Mouse (Mus musculus) frontal cortex, postnatal 14 days (tissue): ENCODE data around the gene Slc35e4.
"Not testable (repeated sequence)": the region's sequence is repeated elsewhere in the genome, so short reads cannot be mapped to it uniquely, and the experiment has no call there.

Source experiments
- DNase-seq, 2 experiments: peaks; one replicate each; pipeline ENCODE4 v3.0.0; 2022; ENCODE audit warnings: low spot score in 2 of 2

The Slc35e4 gene

GRCm38 (mm10) chr11:3914109-3914840, at the start of gene Slc35e4:
TSS of gene Slc35e4 (minus strand) at chr11:3914664.
- peak; percentile 58 to 77 for DNase-seq

- DNase-seq, result peak; percentile 69 to 75
Observed at GRCm38 (mm10) chr11:3963610-3964415, 49.3 kb upstream of the Slc35e4 start, which contains the start of gene Pes1. TSS of gene Pes1 (plus strand) at chr11:3963975.

GRCm38 (mm10) chr11:3963155-3963554, 48.7 kb upstream of the Slc35e4 start:
- DNase-seq, result no peak

- DNase-seq, result no peak
Observed at GRCm38 (mm10) chr11:3961761-3962160, 47.3 kb upstream of the Slc35e4 start.

GRCm38 (mm10) chr11:3960901-3961300, 46.4 kb upstream of the Slc35e4 start:
- DNase-seq, result no peak

GRCm38 (mm10) chr11:3955371-3955770, 40.9 kb upstream of the Slc35e4 start:
- DNase-seq, result not testable (repeated sequence)

- DNase-seq, result not testable (repeated sequence)
Observed at GRCm38 (mm10) chr11:3954876-3955275, 40.4 kb upstream of the Slc35e4 start.

GRCm38 (mm10) chr11:3946386-3946785, 31.9 kb upstream of the Slc35e4 start:
- DNase-seq, result no peak

- DNase-seq, result no peak
Observed at GRCm38 (mm10) chr11:3941371-3941770, 26.9 kb upstream of the Slc35e4 start.

GRCm38 (mm10) chr11:3937321-3937874, 22.9 kb upstream of the Slc35e4 start:
- DNase-seq, result no peak

- DNase-seq, result no peak
Observed at GRCm38 (mm10) chr11:3936318-3936717, 21.9 kb upstream of the Slc35e4 start.

GRCm38 (mm10) chr11:3935135-3935534, 20.7 kb upstream of the Slc35e4 start:
- no peak for DNase-seq

- no peak for DNase-seq
Observed at GRCm38 (mm10) chr11:3933756-3934285, 19.4 kb upstream of the Slc35e4 start.

- DNase-seq, result peak; percentile 48 to 52
Observed at GRCm38 (mm10) chr11:3931511-3932211, 17.2 kb upstream of the Slc35e4 start, which contains the start of gene Tcn2. TSS of gene Tcn2 (minus strand) at chr11:3932159.

GRCm38 (mm10) chr11:3930931-3931330, 16.5 kb upstream of the Slc35e4 start:
- no peak for DNase-seq

- DNase-seq, result no peak
Observed at GRCm38 (mm10) chr11:3930019-3930418, 15.6 kb upstream of the Slc35e4 start.

GRCm38 (mm10) chr11:3925916-3926315, 11.5 kb upstream of the Slc35e4 start:
- no peak for DNase-seq

- DNase-seq, result no peak
Observed at GRCm38 (mm10) chr11:3922731-3923130, 8.3 kb upstream of the Slc35e4 start.

GRCm38 (mm10) chr11:3922115-3922514, 7.7 kb upstream of the Slc35e4 start:
- no peak for DNase-seq

GRCm38 (mm10) chr11:3921281-3921850, 6.9 kb upstream of the Slc35e4 start:
- DNase-seq, result peak in 1 of 2 experiments; percentile 53

- no peak for DNase-seq
Observed at GRCm38 (mm10) chr11:3920476-3920875, 6.0 kb upstream of the Slc35e4 start.
